Mouse (Mus musculus) ovary, postnatal 14 days (tissue): ENCODE results near the gene Galntl6.

Experiments used
- DNase-seq: peaks from one replicate; pipeline ENCODE4 v3.0.0; 2022; ENCODE audit warnings: low spot score

The Galntl6 gene

GRCm38 (mm10) chr8:57962286-57963110, 949.9 kb downstream of the Galntl6 start:
- no peak for DNase-seq

- DNase-seq: no peak
Measured at GRCm38 (mm10) chr8:57959136-57959535, 953.3 kb downstream of the Galntl6 start.

- DNase-seq: no peak
Measured at GRCm38 (mm10) chr8:57958121-57958901, 954.1 kb downstream of the Galntl6 start.

GRCm38 (mm10) chr8:57955501-57955900, 956.9 kb downstream of the Galntl6 start:
- DNase-seq: no peak

- no peak for DNase-seq
Measured at GRCm38 (mm10) chr8:57941113-57941512, 971.3 kb downstream of the Galntl6 start.

GRCm38 (mm10) chr8:57939856-57940420, 972.5 kb downstream of the Galntl6 start:
- DNase-seq: no peak

GRCm38 (mm10) chr8:57939177-57939855, 973.1 kb downstream of the Galntl6 start:
- DNase-seq: peak; percentile 48

GRCm38 (mm10) chr8:57927074-57927473, 985.4 kb downstream of the Galntl6 start:
- no peak for DNase-seq

GRCm38 (mm10) chr8:57923556-57923955, 988.9 kb downstream of the Galntl6 start:
- no peak for DNase-seq

- DNase-seq: no peak
Measured at GRCm38 (mm10) chr8:57923130-57923529, 989.3 kb downstream of the Galntl6 start.

- DNase-seq: no peak
Measured at GRCm38 (mm10) chr8:57922214-57923070, 990.0 kb downstream of the Galntl6 start.

- DNase-seq: no peak
Measured at GRCm38 (mm10) chr8:57920326-57920903, 992.0 kb downstream of the Galntl6 start.

GRCm38 (mm10) chr8:57918720-57919640, 993.5 kb downstream of the Galntl6 start:
- no peak for DNase-seq

- no peak for DNase-seq
Measured at GRCm38 (mm10) chr8:57893360-57893759, 1019.1 kb downstream of the Galntl6 start.

- DNase-seq: no peak
Measured at GRCm38 (mm10) chr8:57892115-57892514, 1020.3 kb downstream of the Galntl6 start.

- DNase-seq: no peak
Measured at GRCm38 (mm10) chr8:57890159-57890558, 1022.3 kb downstream of the Galntl6 start.

GRCm38 (mm10) chr8:57888831-57889230, 1023.6 kb downstream of the Galntl6 start:
- no peak for DNase-seq

- DNase-seq: no peak
Measured at GRCm38 (mm10) chr8:57879452-57879851, 1033.0 kb downstream of the Galntl6 start.

GRCm38 (mm10) chr8:57849074-57849473, 1063.4 kb downstream of the Galntl6 start:
- DNase-seq: no peak

GRCm38 (mm10) chr8:57843461-57843860, 1069.0 kb downstream of the Galntl6 start:
- no peak for DNase-seq
